Mouse (Mus musculus) intestine, postnatal 0 days (tissue): ENCODE measurements around the gene Xntrpc. TPM values are rescaled to one million over a fixed set of nuclear protein-coding genes. Genes with fewer than 3 reads are reported as not detected.

ENCODE experiments used
- ATAC-seq: fragments of 200-750 bp; cut with Nextera tagmentation; 2 replicates; pipeline ENCODE4 v1.8.0; 2017; ENCODE audit warnings: mild to moderate bottlenecking, moderate TSS enrichment, moderate library complexity
- H3K27ac ChIP-seq: fragments of 300-500 bp; sonication (generic); 2 replicates; pipeline ENCODE4 v1.5.1; 2014; ENCODE audit warnings: mild to moderate bottlenecking, low read depth, low read length, moderate library complexity
- H3K27me3 ChIP-seq: fragments of 300-500 bp; sonication (generic); replicated peaks from 2 replicates; pipeline ENCODE4 v1.6.1; 2014; ENCODE audit warnings: low read length, mixed read lengths; ENCODE audit not compliant: control insufficient read depth, insufficient read depth
- H3K36me3 ChIP-seq: fragments of 300-500 bp; sonication (generic); 2 replicates; pipeline ENCODE4 v1.6.1; 2014; ENCODE audit warnings: mild to moderate bottlenecking, moderate library complexity; ENCODE audit not compliant: control insufficient read depth, insufficient read depth
- H3K4me1 ChIP-seq: fragments of 300-500 bp; sonication (generic); replicated peaks from 2 replicates; pipeline ENCODE4 v1.6.1; 2014; ENCODE audit warnings: antibody characterized with exemption, low read length, mixed read lengths; ENCODE audit not compliant: control insufficient read depth, insufficient read depth
- H3K4me2 ChIP-seq: fragments of 300-500 bp; sonication (generic); replicated peaks from 2 replicates; pipeline ENCODE4 v1.6.1; 2014; ENCODE audit warnings: low read depth, mild to moderate bottlenecking, moderate library complexity
- H3K4me3 ChIP-seq: fragments of 300-500 bp; sonication (generic); 2 replicates; pipeline ENCODE4 v1.5.1; 2014; ENCODE audit warnings: low read depth, low read length
- H3K9ac ChIP-seq: fragments of 300-500 bp; sonication (generic); 2 replicates; pipeline ENCODE4 v1.6.1; 2014; ENCODE audit warnings: mild to moderate bottlenecking, low read depth, low read length
- H3K9me3 ChIP-seq: fragments of 300-500 bp; sonication (generic); 2 replicates; pipeline ENCODE4 v1.6.1; 2016; ENCODE audit warnings: mixed run types; ENCODE audit not compliant: control insufficient read depth
- CTCF ChIP-seq: sonication (generic); IDR thresholded peaks from 2 replicates; pipeline ENCODE4 v1.5.1; 2016; ENCODE audit warnings: low read depth, mild to moderate bottlenecking, control low read depth, antibody characterized with exemption, moderate library complexity
- WGBS: fragments of 180-500 bp; shearing (Covaris S2); extraction: QIAGEN DNeasy Blood & Tissue Kit; methylation state at CpG from one replicate; pipeline ENCODE4 v1.1.7; 2014; 5-methylcytosine and 5-hydroxymethylcytosine counted together
- polyA plus RNA-seq: library from polyadenylated mRNA; unstranded; fragments of >200 nt; fragmentation: Nextera tagmentation; extraction: Ambion mirVana; gene quantifications from 2 replicates; pipeline ENCODE4 v1.2.1, GENCODE M21; 2015

Xntrpc gene
- polyA plus RNA-seq, 1 experiment from 2014 or later: not detected

DNA sequence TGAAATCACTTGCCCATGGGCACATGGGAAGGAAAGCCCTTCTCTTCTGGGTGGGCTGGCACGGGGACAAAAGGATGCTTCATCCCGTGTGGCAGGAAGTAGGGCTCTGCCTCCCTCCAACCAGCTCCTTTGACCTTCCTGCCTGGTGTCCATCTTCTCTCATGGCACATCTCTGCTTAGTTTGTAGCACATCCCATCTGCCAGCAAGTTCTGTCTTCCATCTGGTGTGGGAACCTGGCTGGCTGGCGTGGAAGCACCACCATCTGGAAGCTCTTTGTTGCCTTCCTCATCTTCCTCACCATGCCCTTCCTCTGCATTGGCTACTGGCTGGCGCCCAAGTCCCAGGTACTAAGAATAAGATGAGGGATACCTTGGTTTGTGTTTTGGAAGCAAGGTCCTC lies 21.8 kb downstream of the Xntrpc start:
- Histone ChIP-seq H3K9ac (no peak overlapping the region), H3K4me2 (no peak overlapping the region), H3K9me3 (no peaks in the 10 kb centered on the region), H3K4me3 (no peak overlapping the region), H3K27me3 (no peaks in the 10 kb centered on the region), H3K4me1 (no peaks in the 10 kb centered on the region), H3K27ac (no peak overlapping the region), H3K36me3 (peaks cover 6% of the 10 kb centered on the region; the same call in 1 of the 2 replicates)
- WGBS: 85% methylated on average over 4 of the region's 4 CpGs
- no peak for TF ChIP-seq CTCF
- ATAC-seq: no peak

GRCm38 (mm10) chr7:102099760-102100661 lies 34.5 kb downstream of the Xntrpc start:
- peak; percentile 62 for ATAC-seq
- Histone ChIP-seq H3K4me1 (no peaks in the 10 kb centered on the region; the same call in 1 of the 2 replicates), H3K4me2 (peak overlapping the region; percentile 77), H3K27ac (no peak overlapping the region), H3K4me3 (peak overlapping the region; percentile 32), H3K27me3 (no peaks in the 10 kb centered on the region), H3K9ac (peak overlapping the region; percentile 38; the same call in 1 of the 2 replicates), H3K9me3 (no peaks in the 10 kb centered on the region), H3K36me3 (no peaks in the 10 kb centered on the region)
- 6% methylated on average over 30 of the region's 30 CpGs for WGBS
- no peak for TF ChIP-seq CTCF

- no peak overlapping the region for H3K4me3 ChIP-seq
- ATAC-seq: no peak
- WGBS: 64% methylated on average over 5 of the region's 5 CpGs
- H3K36me3 ChIP-seq: no peaks in the 10 kb centered on the region
- H3K4me1 ChIP-seq: no peaks in the 10 kb centered on the region; the same call in 1 of the 2 replicates
- H3K9me3 ChIP-seq: no peaks in the 10 kb centered on the region
- H3K27me3 ChIP-seq: no peaks in the 10 kb centered on the region
- H3K9ac ChIP-seq: no peak overlapping the region
- no peak overlapping the region for H3K4me2 ChIP-seq
- no peak for TF ChIP-seq CTCF
- H3K27ac ChIP-seq: no peak overlapping the region
These were observed 35.4 kb downstream of the Xntrpc start for GRCm38 (mm10) chr7:102100868-102101267.

DNA sequence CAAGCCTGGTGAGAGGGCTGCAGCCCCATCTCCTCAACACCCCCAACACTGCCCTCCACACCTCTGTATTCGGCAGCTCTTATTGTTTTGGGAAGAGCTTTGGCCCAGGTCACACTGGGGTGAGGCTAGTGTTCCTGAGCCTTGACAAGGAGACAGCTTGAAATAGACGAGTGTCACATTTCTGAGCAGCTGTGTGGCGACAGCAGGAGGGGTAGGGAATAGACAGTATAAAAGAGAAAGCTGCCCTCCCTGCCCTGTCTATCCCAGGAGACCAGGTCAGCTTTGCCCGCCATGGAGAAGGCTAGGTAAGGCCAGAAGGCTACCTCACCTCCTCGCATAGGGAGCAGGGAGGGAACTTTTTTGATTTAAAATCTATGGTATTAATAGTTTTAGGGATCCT lies 36.0 kb downstream of the Xntrpc start, which contains the start of gene Art1:
Gene Art1 (plus strand): TSS at position 257 of the 400 bp plus-strand sequence.
- Histone ChIP-seq H3K27me3 (no peaks in the 10 kb centered on the region), H3K4me2 (peak within 1 kb of the TSS; percentile 77; the same call in 1 of the 2 replicates), H3K4me3 (no peak within 1 kb of the TSS), H3K4me1 (no peaks in the 10 kb centered on the region; the same call in 1 of the 2 replicates), H3K9ac (no peak within 1 kb of the TSS), H3K9me3 (no peaks in the 10 kb centered on the region), H3K36me3 (no peaks in the 10 kb centered on the region), H3K27ac (no peak within 1 kb of the TSS)
- no peak for ATAC-seq
- no peak for TF ChIP-seq CTCF
- 74% methylated on average over 5 of the region's 5 CpGs for WGBS

- 65% methylated on average over 8 of the region's 8 CpGs for WGBS
- no peak for TF ChIP-seq CTCF
- ATAC-seq: no peak
- Histone ChIP-seq H3K27ac (no peak overlapping the region), H3K4me3 (no peak overlapping the region), H3K9ac (no peak overlapping the region), H3K36me3 (no peaks in the 10 kb centered on the region), H3K9me3 (no peaks in the 10 kb centered on the region), H3K4me2 (no peak overlapping the region), H3K27me3 (no peaks in the 10 kb centered on the region), H3K4me1 (no peaks in the 10 kb centered on the region; the same call in 1 of the 2 replicates)
These were observed 36.7 kb downstream of the Xntrpc start for GRCm38 (mm10) chr7:102102241-102102640.

- Histone ChIP-seq H3K27me3 (no peaks in the 10 kb centered on the region), H3K9ac (no peak overlapping the region), H3K4me1 (no peaks in the 10 kb centered on the region; the same call in 1 of the 2 replicates), H3K4me2 (no peak overlapping the region), H3K9me3 (no peaks in the 10 kb centered on the region), H3K36me3 (no peaks in the 10 kb centered on the region), H3K27ac (no peak overlapping the region), H3K4me3 (no peak overlapping the region)
- no peak for TF ChIP-seq CTCF
- WGBS: 41% methylated on average over 6 of the region's 6 CpGs
- ATAC-seq: no peak
These were observed 37.2 kb downstream of the Xntrpc start for GRCm38 (mm10) chr7:102102696-102103095.
